Mouse (Mus musculus) hindbrain, embryonic 10.5 days (tissue): Measurements from ENCODE around the gene Syt3. TPM values are rescaled to one million over a fixed set of nuclear protein-coding genes. Genes with fewer than 3 reads are reported as not detected.

ENCODE experiments used
- DNase-seq: peaks from one replicate; pipeline ENCODE4 v3.0.0-alpha.2; 2017; ENCODE audit warnings: low spot score
- H3K27ac ChIP-seq: fragments of 300-500 bp; sonication (generic); 2 replicates; pipeline ENCODE4 v1.5.1; 2016; ENCODE audit warnings: mild to moderate bottlenecking, moderate library complexity
- H3K27me3 ChIP-seq: fragments of 300-500 bp; sonication (generic); 2 replicates; pipeline ENCODE4 v1.6.1; 2016; ENCODE audit warnings: mild to moderate bottlenecking; ENCODE audit not compliant: poor library complexity, insufficient read depth, severe bottlenecking
- H3K36me3 ChIP-seq: fragments of 300-500 bp; sonication (generic); 2 replicates; pipeline ENCODE4 v1.6.1; 2016; ENCODE audit warnings: mild to moderate bottlenecking, moderate library complexity
- H3K4me1 ChIP-seq: fragments of 300-500 bp; sonication (generic); replicated peaks from 2 replicates; pipeline ENCODE4 v1.6.1; 2016; ENCODE audit warnings: mild to moderate bottlenecking
- H3K4me3 ChIP-seq: fragments of 300-500 bp; sonication (generic); 2 replicates; pipeline ENCODE4 v1.5.1; 2016; ENCODE audit warnings: mild to moderate bottlenecking, moderate library complexity
- H3K9me3 ChIP-seq: fragments of 300-500 bp; sonication (generic); 2 replicates; pipeline ENCODE4 v1.6.1; 2016; ENCODE audit warnings: mild to moderate bottlenecking, moderate library complexity
- WGBS: fragments of 180-500 bp; shearing (Covaris S2); methylation state at CpG from one replicate; pipeline ENCODE4 v1.1.7; 2016; 5-methylcytosine and 5-hydroxymethylcytosine counted together
- polyA plus RNA-seq: library from polyadenylated mRNA; unstranded; fragments of >200 nt; fragmentation: Nextera tagmentation; extraction: Ambion mirVana; gene quantifications from 2 replicates; pipeline ENCODE4 v1.2.1, GENCODE M21; 2016

Syt3 gene
- polyA plus RNA-seq, 1 experiment from 2014 or later = 3.0 TPM

DNA sequence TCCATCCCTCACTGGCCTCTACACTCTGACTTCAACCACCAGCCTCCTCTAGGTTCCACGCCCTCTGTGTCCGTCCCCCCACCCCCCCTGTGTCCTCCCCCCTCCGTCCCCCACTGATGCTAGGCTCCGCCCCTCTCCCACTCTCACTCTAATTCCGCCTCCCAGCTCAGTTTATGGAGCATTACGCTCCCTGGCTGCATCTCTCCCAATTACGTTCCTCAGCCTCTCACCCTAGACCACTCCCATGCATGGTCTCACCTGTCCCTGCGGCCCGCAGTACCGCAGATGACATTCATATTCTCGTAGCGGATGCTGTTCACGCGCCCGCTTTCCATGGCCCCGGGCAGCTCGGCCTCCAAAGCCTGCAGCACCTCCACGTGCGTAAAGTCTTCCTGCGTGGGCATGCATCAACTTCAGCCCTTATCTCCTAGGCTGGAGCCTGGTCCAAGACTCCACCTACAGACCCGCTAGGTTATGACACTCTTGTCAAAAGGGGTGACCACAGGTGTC, 23.1 kb upstream of the Syt3 start:
- peaks cover 68% of the 10 kb centered on the region for H3K27me3 ChIP-seq
- no peaks in the 10 kb centered on the region for H3K36me3 ChIP-seq
- no peak for DNase-seq
- peaks cover 48% of the 10 kb centered on the region for H3K4me1 ChIP-seq
- 10% methylated on average over 21 of the region's 21 CpGs for WGBS
- no peaks in the 10 kb centered on the region for H3K9me3 ChIP-seq
- H3K27ac ChIP-seq = peak overlapping the region; percentile 87; the same call in 1 of the 2 replicates
- peak overlapping the region; percentile 57 for H3K4me3 ChIP-seq

DNA sequence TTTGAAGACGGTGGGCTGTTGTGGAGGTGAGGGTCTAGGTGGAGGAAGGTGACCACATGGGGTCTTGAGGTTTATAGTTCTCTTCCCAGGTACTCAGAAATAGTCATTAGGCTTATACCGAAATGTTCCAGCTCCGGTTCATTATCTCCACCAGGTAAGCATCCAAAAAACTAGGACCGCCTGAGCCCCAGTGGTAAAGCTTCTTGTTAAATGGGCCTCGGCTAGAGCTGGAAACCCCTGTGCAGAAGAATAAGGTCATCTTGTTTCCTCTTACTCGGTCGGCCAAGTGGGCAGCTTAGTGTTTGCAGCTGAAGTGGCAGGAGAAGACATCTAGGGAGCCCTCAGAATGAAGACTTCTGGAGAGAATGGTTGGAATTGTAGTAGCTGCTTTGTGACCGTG, 11.2 kb upstream of the Syt3 start:
- DNase-seq = no peak
- Histone ChIP-seq H3K27ac (no peak overlapping the region), H3K27me3 (no peaks in the 10 kb centered on the region), H3K4me3 (no peak overlapping the region), H3K9me3 (no peaks in the 10 kb centered on the region), H3K36me3 (no peaks in the 10 kb centered on the region), H3K4me1 (peaks cover 29% of the 10 kb centered on the region)
- whole genome bisulfite sequencing = 91% methylated on average over 8 of the region's 8 CpGs

DNA sequence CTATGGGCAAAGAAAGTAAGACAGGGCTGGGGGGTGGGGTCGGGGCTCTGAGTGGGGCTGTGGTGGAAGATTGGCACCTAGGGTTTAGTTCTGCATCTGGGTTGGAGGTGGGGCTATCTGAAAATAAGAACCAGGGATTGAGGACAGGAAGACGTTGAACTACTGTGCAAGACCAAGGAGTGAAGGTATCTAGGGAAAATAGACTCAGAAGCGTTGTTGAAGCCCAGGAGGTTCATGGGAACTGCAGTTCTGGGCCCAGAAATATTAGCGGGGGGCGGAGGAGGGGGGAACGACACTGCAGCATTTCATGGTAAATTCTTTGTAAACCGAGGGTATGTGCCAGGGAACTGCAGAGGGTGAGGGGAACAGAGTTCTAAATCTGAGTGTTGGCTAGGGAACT, 10.4 kb upstream of the Syt3 start:
- Histone ChIP-seq H3K36me3 (no peaks in the 10 kb centered on the region), H3K27ac (peak overlapping the region; percentile 93), H3K9me3 (no peaks in the 10 kb centered on the region), H3K4me1 (peaks cover 29% of the 10 kb centered on the region), H3K4me3 (peak overlapping the region; percentile 76), H3K27me3 (no peaks in the 10 kb centered on the region)
- no peak for DNase-seq
- 18% methylated on average over 7 of the region's 7 CpGs for WGBS

DNA sequence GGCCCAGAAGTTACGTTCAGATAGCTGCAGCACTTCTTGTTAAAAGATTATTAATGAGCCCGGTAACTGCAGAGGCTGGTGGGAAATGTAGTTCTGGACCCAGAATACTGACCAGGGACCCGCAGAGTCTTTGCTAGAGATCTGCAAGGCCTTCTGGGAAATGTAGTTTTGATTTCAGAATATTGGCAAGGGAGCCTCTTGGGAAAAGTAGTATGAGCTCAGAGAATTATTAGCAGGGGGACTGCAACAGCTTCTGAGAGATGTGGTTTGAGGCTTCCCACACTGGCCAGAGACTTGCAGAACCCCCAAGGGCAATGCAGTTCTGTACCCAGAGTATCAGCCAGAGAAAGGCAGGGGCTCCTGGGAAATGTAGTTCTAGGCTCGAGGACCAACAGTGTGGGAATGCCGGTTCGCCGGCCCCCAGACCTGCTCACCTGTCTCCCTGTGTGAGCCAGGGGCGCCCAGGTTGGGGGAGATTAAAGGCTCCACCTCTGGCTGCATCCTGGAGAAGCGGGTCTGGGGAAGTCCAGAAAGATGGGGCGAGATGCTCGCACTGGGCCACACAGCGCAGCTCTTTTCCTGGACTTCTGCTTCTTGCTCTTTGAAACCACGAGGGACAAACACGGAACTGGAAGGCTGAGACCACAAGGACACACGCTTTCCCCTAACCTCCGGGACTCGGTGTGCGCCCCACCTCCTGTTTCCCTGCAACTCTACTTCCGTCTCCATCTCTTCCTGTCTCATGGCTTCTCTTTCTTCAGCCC, 9.8 kb upstream of the Syt3 start:
- peak; percentile 80 for DNase-seq
- Histone ChIP-seq H3K4me1 (peaks cover 29% of the 10 kb centered on the region), H3K36me3 (no peaks in the 10 kb centered on the region), H3K27ac (peak overlapping the region; percentile 93), H3K27me3 (no peaks in the 10 kb centered on the region), H3K4me3 (peak overlapping the region; percentile 76), H3K9me3 (no peaks in the 10 kb centered on the region)
- WGBS = under 1% methylated on average over 19 of the region's 19 CpGs

DNA sequence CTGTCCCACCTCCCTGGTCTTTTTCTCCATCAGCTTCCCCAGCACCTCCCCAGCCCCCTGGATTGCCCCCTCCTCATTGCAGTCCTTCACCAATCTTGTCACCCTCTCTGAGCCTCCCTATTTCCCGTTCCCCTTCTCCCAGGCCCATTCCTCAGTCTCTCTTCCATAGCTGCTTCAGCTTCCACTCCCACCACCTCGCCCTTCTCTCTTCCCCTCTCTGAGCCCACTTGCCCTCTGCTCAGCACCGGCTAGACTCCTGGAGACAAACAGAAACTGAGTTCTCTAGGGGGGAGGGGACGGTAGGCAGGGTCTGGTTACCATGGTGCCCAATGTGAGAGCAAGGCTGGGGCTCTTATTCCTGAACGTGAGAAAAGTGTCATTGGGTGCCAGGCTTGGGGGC, 9.1 kb upstream of the Syt3 start:
- WGBS = 0% methylated on average over 5 of the region's 5 CpGs
- Histone ChIP-seq H3K36me3 (no peaks in the 10 kb centered on the region), H3K4me1 (peaks cover 29% of the 10 kb centered on the region), H3K27ac (peak overlapping the region; percentile 93), H3K27me3 (no peaks in the 10 kb centered on the region), H3K9me3 (no peaks in the 10 kb centered on the region), H3K4me3 (peak overlapping the region; percentile 76)
- peak; percentile 60 for DNase-seq

DNA sequence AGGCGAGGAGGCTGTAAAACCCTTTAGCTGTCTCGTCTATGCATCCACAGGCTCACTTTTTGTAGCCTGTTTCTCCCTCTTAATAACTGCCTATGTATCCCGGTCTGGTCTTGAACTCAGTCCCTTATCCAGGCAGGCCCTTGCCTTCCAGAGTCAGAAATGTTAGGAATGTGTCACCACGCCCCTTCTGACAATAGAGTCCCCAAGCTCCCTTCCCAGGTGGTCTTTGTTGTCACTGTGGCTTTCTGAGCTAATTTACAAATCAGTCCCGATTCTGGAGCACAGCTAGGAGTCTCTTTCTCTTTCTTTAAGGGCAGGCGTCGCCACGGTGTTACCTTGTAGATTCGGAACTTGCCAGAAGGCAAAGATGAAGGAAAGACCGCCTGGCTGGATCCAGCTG, 8.7 kb upstream of the Syt3 start:
- no peaks in the 10 kb centered on the region for H3K27me3 ChIP-seq
- WGBS = 2% methylated on average over 10 of the region's 10 CpGs
- H3K4me3 ChIP-seq = peak overlapping the region; percentile 76
- no peaks in the 10 kb centered on the region for H3K9me3 ChIP-seq
- H3K4me1 ChIP-seq = peaks cover 29% of the 10 kb centered on the region
- peak; percentile 42 for DNase-seq
- no peaks in the 10 kb centered on the region for H3K36me3 ChIP-seq
- H3K27ac ChIP-seq = peak overlapping the region; percentile 93

DNA sequence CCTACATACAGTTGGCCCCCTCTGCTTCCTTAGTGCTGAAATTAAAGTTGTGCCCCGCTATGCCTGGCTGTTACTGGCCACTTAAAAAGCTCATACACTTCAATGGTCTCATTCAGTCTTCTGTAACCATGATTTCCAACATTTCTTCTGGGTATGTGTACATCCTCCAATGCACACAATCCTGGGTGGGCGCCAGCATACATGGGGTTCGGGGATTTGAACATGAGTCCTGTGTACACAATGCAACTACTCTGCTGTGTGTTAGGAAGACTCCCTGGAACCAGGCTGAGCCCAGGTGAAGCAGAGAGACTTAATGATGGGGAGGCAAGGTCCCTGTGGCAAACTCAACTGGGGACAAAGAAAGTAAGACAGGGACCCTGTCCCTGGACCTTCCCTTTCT, 8.1 kb upstream of the Syt3 start:
- DNase-seq = no peak
- H3K36me3 ChIP-seq = no peaks in the 10 kb centered on the region
- H3K9me3 ChIP-seq = no peaks in the 10 kb centered on the region
- no peak overlapping the region for H3K4me3 ChIP-seq
- peaks cover 29% of the 10 kb centered on the region for H3K4me1 ChIP-seq
- no peaks in the 10 kb centered on the region for H3K27me3 ChIP-seq
- peak overlapping the region; percentile 93; the same call in 1 of the 2 replicates for H3K27ac ChIP-seq
- 58% methylated on average over 3 of the region's 3 CpGs for WGBS

DNA sequence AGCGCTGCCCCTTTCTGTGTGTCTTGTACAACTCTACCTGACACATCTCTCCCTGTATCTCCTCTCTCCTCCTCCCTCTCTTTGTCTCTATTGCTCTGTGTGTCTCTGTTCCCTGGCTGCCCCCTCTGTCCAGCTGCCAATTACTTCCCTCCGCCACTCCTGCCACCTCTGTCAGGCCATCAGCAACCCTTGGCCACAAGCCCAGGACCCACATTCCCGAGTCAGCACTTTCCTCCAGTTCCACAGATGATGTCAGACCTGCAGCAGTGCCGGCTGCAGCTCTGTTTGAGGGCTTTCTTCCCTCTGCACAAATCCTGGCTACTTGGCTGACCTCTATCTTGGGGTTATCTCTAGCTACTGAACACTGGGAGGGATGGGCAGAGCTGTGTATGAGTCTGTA, 5.6 kb upstream of the Syt3 start:
- peaks cover 30% of the 10 kb centered on the region for H3K4me1 ChIP-seq
- no peaks in the 10 kb centered on the region for H3K9me3 ChIP-seq
- H3K4me3 ChIP-seq = no peak overlapping the region
- peaks cover 3% of the 10 kb centered on the region; the same call in 1 of the 2 replicates for H3K27me3 ChIP-seq
- no peak overlapping the region for H3K27ac ChIP-seq
- H3K36me3 ChIP-seq = no peaks in the 10 kb centered on the region
- WGBS = 65% methylated on average over 4 of the region's 4 CpGs
- DNase-seq = no peak

DNA sequence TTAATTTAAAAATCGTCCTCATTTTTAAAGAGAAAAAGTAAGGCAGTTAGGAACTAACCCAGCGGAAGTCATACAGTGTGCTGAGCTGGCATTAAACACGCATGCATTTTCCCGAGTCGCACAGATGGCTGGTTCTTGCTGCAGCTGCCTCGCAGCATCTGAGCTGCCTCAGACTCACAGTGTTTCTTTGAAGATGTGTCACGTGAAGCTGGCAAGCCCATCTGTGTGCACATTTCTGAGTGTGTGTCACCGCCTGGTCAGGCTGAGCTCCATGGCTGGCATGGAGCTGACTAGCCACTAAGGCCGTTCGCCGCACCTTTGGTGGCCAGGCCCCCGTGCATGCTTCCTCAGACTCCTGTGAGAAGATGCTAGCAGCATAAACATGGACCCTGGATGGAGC, 1.4 kb upstream of the Syt3 start:
- no peaks in the 10 kb centered on the region for H3K9me3 ChIP-seq
- no peak for DNase-seq
- peak overlapping the region; percentile 42; the same call in 1 of the 2 replicates for H3K27ac ChIP-seq
- peaks cover 16% of the 10 kb centered on the region for H3K4me1 ChIP-seq
- H3K36me3 ChIP-seq = no peaks in the 10 kb centered on the region
- H3K27me3 ChIP-seq = peaks cover 36% of the 10 kb centered on the region
- H3K4me3 ChIP-seq = no peak overlapping the region
- 77% methylated on average over 12 of the region's 12 CpGs for WGBS

DNA sequence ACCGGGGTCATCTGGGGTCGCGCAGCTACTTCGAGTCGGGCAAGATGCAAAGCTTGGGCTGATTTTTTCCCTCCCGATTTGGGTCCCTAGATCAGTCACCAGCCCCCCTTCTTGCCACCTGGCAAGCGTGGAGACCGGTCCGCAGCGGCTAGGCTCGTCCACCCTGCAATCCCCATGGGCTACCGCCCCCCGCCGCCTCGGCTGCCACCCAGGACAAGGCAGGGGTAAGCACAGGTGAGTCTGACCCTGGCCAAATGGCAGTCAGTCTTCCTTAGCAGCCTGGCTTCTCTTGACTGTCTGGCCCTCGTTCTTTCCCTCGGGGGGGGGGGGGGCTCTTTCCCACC, 786 bp downstream of the Syt3 start:
- H3K27me3 ChIP-seq = peaks cover 43% of the 10 kb centered on the region
- peak overlapping the region; percentile 74 for H3K27ac ChIP-seq
- no peak for DNase-seq

DNA sequence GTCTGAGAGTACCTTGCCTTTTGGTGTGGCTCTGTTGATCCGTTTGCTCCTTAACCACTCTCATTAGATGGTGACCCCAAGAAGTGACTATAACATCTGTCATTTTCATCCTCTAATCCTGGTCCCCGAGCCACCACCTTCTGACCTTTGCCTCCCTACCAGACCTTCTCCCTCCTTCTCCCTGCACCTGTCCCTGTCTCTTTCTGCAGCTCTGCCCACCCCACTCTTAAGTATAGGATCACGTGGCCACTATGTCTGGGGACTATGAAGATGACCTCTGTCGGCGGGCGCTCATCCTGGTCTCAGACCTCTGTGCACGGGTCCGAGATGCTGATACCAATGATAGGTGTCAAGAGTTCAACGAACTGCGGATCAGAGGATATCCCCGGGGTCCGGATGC, 1.8 kb downstream of the Syt3 start, which contains the start of gene 1700008O03Rik:
Gene 1700008O03Rik, minus strand, starts transcription at position 101 of the 400 bp plus-strand sequence.
- H3K36me3 ChIP-seq = no peaks in the 10 kb centered on the region
- H3K4me1 ChIP-seq = peaks cover 16% of the 10 kb centered on the region
- H3K4me3 ChIP-seq = peak within 1 kb of the TSS; percentile 59
- DNase-seq = no peak
- 80% methylated on average over 12 of the region's 12 CpGs for WGBS
- no peaks in the 10 kb centered on the region for H3K9me3 ChIP-seq
- peaks cover 43% of the 10 kb centered on the region for H3K27me3 ChIP-seq
- peak within 1 kb of the TSS; percentile 74 for H3K27ac ChIP-seq

More for the DNA sequence above, 786 bp downstream of the Syt3 start:
- peaks cover 16% of the 10 kb centered on the region for H3K4me1 ChIP-seq
- no peaks in the 10 kb centered on the region for H3K36me3 ChIP-seq
- under 1% methylated on average over 17 of the region's 17 CpGs for WGBS
- H3K4me3 ChIP-seq = peak overlapping the region; percentile 59
- H3K9me3 ChIP-seq = no peaks in the 10 kb centered on the region

DNA sequence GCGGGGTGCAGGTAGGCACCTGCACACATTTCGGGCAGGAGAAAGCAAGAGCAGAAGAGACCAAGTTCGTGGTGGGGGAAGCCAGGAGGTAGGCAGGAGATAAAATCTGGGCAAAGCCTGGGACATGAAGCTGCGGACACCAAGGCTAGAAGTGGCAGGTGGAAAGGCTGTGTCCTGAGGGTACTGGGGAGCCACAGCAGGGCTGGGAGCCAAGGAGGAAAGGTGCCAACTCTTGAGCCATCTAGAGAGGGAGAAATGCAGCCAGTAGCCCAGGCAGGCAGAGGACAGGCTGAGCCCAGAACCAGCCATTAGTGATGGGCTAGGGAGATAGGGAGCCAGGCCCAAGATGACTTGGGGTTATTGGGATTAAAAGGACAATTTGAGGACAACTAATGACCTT, 7.9 kb downstream of the Syt3 start:
- H3K4me1 ChIP-seq = no peaks in the 10 kb centered on the region
- no peaks in the 10 kb centered on the region for H3K9me3 ChIP-seq
- H3K36me3 ChIP-seq = no peaks in the 10 kb centered on the region
- WGBS = 85% methylated on average over 4 of the region's 4 CpGs
- H3K27me3 ChIP-seq = peaks cover 18% of the 10 kb centered on the region
- H3K4me3 ChIP-seq = no peak overlapping the region
- no peak overlapping the region for H3K27ac ChIP-seq
- DNase-seq = no peak

DNA sequence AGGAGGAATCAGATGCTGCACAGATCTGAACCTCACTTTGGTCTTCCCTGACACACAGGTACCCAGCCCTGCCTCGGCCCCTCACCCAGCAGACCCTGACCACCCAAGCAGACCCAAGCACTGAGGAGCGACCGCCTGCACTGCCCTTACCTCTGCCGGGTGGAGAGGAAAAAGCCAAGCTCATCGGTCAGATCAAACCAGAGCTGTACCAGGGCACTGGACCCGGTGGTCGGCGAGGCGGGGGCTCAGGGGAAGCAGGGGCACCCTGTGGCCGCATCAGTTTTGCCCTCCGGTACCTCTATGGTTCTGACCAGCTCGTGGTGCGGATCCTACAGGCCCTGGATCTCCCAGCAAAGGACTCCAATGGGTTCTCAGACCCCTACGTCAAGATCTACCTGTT, 8.4 kb downstream of the Syt3 start:
- Histone ChIP-seq H3K4me3 (no peak overlapping the region), H3K27me3 (peaks cover 13% of the 10 kb centered on the region), H3K27ac (no peak overlapping the region), H3K36me3 (no peaks in the 10 kb centered on the region), H3K4me1 (no peaks in the 10 kb centered on the region), H3K9me3 (no peaks in the 10 kb centered on the region)
- 90% methylated on average over 14 of the region's 14 CpGs for WGBS
- no peak for DNase-seq
